Mouse (Mus musculus) left cerebral cortex, adult 2 months (tissue): ENCODE data around the gene Stpg3. TPM values are rescaled to one million over a fixed set of nuclear protein-coding genes. Genes with fewer than 3 reads are reported as not detected.

Experiments used
- DNase-seq, 2 experiments: peaks; one replicate each; pipeline ENCODE4 v3.0.0; 2021 to 2022; ENCODE audit warnings: low spot score in 2 of 2, mixed read lengths in 1 of 2; ENCODE audit errors: extremely low spot score in 1 of 2
- H3K27ac ChIP-seq: fragments of 200-600 bp; 2 replicates; pipeline ENCODE4 v1.8.1; 2022
- H3K4me3 ChIP-seq: fragments of 200-600 bp; 2 replicates; pipeline ENCODE4 v1.8.1; 2022
- CTCF ChIP-seq: fragments of 200-600 bp; IDR thresholded peaks from 2 replicates; pipeline ENCODE4 v1.8.1; 2022; ENCODE audit warnings: antibody characterized with exemption, mild to moderate bottlenecking, moderate library complexity
- intact Hi-C: fragments of 180-260 bp; cut with DNase I; formaldehyde crosslinking; loops from one replicate; pipeline ENCODE4 v1.15.1; 2025
- total RNA-seq, 2 experiments: library from RNA; stranded (reverse); gene quantifications; 2 replicates each; pipeline ENCODE4 v1.2.3; 2021

Stpg3 gene
- total RNA-seq, 2 experiments from 2014 or later = not detected

DNA sequence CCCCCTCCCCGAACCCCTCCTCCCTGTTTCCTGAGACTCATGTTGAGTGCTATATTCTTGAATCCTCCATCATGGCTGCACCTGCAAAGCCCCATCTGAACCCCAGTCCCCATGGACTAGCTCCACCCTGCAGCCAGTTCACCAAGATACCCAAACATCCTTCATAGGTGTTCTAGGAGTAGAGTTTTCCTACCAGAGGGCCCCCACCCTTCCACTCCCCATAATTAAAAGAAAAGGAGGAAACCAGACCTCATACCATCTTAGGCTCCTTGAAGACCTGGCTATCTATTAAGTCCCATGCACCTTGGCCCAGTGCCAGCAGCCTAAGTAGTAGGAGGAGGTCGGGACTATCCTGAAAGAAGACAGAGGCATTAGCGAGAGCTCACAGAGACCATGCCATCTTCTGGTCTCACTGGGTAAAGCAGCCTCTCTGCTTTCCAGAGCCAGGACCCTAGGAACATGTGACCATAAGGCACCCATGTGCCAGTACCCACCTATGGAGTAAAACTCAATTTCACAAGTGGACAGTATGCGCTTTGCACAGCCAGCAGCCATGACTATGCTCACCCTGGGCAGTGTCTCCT, 10.7 kb downstream of the Stpg3 start:
- peak; percentile 17 for TF ChIP-seq CTCF
- DNase-seq = no peak
- intact Hi-C loops = no loop called here
- H3K27ac ChIP-seq = no peak overlapping the region
- no peak overlapping the region for H3K4me3 ChIP-seq

DNA sequence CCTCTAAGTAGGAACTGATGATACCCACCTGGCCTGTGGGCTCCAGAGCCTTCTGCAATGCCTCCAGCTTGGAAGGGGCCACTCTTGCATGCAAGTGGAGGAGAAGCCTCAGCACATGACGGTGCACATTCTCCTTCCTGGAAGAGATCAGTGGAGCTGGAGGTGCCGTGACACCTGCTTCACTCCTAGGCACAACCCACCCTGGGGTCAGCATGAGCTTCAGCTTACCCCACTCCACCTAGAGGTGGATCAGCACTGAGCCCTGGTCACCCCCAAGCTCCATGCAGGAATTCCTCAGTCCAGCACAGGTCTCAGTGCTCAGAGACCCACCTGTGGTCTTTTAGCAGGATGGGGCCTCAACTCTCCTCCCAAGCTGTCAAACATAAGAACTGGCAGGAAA, 13.8 kb downstream of the Stpg3 start:
- TF ChIP-seq CTCF = no peak
- Histone ChIP-seq H3K4me3 (no peak overlapping the region), H3K27ac (no peak overlapping the region)
- intact Hi-C loops = no loop called here
- no peak for DNase-seq

DNA sequence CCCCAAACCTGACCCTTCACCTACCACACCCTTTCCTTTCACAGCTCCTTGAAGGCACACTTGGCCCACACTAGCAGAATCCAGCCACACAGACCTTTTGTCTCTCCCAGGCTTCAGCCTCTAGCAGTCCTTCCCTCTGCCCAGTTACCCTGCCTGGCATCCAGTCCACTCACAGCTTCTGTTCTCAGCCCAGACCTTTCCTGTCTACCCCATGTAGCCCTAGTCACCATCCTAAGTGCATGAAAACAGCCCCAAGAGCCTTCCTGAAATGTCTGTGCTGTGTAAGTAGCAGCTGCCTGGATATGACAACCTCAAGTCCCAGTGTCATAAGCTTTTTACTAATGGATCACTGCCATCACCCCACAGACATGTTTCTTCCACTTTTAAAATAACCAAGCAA, 16.5 kb downstream of the Stpg3 start:
- no peak overlapping the region for H3K4me3 ChIP-seq
- no peak for DNase-seq
- intact Hi-C loops = no loop called here
- no peak overlapping the region; the same call in 1 of the 2 replicates for H3K27ac ChIP-seq
- TF ChIP-seq CTCF = no peak

DNA sequence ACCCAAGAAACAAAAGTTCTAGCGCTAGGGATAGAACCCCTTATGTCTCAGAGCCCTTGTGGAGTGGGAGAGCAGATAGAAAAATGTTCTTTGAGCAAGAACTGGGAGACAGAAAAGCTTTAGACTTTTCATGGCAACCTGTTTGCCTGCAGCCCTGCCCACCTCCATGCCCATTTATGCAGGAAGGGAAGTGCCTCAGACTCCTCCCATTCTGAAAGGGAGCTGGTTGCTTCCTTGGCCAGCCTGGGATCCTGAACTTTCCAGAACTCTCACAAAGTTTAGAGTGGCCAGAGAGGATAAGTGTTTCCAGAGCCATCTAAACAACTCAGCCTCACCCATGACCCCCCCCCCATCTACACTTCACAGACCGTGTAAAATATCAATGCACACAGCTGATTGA, 17.2 kb downstream of the Stpg3 start:
- intact Hi-C loops = no loop called here
- no peak for DNase-seq
- no peak for TF ChIP-seq CTCF
- peak overlapping the region; percentile 34; the same call in 1 of the 2 replicates for H3K27ac ChIP-seq
- no peak overlapping the region for H3K4me3 ChIP-seq

DNA sequence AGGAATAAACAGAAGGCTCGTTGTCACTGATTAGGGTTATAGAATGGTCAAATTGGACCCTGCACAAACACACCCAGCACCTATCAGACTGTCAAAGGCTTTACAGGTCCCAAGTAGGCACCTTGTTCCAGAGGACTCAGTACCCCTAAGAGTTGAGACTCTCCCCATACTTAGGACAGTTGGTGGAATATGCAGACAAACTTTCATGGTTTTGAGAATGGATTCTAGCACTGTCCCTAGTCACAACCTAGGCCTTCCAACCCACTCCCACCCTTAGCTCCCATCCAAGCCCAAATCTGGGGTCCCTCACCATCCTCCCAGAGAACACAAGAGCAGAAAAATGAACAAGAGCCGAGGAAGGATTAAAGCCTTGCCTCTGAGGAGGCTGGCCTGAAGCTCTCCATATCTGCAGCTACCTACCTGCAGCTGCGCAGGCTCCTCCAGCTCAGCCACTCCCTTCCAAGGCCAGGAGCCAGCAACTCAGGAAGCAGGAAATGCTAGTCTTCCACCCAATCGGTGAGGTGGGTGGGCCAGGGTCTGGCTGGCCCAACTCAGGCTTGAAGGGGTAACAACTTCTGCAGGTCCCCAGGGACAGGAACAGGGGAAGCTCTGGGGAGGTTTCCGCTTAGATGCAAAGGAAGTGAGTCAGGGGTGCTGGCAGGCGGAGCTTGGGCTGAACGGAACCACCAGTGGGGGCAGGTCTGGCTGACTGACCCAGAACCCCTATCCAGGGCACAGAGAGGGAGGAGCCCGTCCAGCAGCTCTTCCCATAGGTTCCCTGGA, 18.1 kb downstream of the Stpg3 start, which contains the start of gene Tor4a:
TSS of gene Tor4a (minus strand) at position 715 of the 783 bp plus-strand sequence.
- no peak for DNase-seq
- intact Hi-C loops = no loop called here
- H3K27ac ChIP-seq = peak within 1 kb of the TSS; percentile 45
- H3K4me3 ChIP-seq = peak within 1 kb of the TSS; percentile 27
- TF ChIP-seq CTCF = no peak; the same call in 1 of the 2 replicates

DNA sequence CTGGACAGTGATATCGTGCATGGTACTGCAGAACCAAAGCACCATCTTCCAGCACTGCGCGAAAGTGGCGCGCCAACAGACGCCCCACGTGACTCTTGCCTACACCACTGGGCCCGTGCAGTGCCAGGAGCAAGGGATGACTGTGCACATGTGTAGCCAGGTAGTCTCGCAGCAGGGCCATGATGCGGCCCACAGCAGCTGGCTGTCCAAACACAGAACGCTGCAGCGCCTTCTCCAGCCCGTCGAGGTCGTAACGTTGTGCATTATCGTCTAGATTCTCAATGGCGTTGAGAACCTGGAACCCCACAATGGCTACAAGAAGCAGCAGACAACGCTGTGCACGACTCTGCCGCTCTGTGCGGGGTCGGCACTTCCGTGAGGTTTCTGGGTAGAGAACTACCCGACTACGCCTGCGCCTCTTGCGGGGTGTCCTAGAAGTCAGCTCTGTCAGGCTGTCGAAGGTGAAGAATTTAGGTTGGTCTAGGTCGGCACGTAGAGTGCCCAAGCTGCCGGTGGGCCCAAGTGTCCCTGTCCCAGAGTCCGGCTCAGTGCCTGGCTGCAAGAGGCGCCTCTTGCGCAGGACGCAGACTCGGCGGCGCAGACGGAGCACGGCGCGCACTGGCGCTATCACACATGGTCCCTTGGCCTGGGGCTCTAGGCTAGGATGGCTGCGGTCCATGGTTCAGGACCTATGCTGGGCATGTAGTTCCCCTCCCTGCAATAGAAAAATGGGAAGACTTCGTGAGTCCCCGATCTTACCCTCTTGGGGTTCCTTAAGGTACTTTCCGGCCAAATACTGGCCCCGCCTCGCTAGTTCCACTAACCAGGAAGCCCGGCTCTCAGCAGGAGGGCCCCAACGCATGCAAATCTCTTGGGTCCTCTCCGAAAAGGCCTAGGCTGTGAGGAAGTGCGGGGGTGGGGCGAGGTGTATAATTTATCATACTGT, 19.0 kb downstream of the Stpg3 start:
- peak overlapping the region; percentile 45 for H3K27ac ChIP-seq
- intact Hi-C loops = no loop called here
- H3K4me3 ChIP-seq = peak overlapping the region; percentile 27; the same call in 1 of the 2 replicates

DNA sequence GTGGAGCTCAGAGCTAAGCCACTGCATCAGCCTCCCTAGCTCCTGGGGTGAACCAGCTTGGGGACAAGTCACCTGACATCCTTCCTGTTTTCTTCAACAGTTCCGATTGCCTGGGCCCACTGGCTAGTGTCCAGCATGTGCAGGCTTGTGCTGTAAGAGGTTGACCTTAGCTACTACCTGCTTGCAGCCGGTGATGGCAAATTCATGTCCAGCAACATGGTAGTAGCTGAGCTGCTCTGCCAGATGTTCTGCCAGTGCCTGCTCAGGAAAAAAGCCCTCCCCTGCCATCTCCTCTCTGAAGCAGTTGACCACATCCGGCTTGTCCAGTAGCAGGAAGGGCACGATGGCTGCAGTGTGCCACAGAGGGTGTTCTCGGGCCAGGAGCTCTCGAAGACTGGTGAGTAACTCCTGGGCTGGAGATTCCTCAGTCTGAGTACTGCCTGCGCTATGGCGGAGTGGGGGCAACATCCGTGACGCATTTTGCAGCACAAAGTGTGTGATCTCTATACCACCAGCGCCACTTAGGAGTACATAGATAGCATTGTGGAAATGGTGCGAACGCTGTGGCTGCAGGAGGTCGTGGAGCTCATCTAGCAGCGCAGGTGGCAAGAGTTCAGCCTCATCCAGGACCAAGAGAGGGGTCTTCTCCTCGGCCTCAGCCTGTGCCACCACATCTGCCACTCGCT, 19.8 kb downstream of the Stpg3 start:
- no peak overlapping the region for H3K4me3 ChIP-seq
- intact Hi-C loops = loop anchor here (5.0 kb wide), 1 partner anchor 133 kb away; no protein-coding TSS in a partner anchor
- TF ChIP-seq CTCF = no peak
- no peak overlapping the region for H3K27ac ChIP-seq
- no peak for DNase-seq

More for the DNA sequence above, 19.0 kb downstream of the Stpg3 start:
- TF ChIP-seq CTCF = no peak
- no peak for DNase-seq

DNA sequence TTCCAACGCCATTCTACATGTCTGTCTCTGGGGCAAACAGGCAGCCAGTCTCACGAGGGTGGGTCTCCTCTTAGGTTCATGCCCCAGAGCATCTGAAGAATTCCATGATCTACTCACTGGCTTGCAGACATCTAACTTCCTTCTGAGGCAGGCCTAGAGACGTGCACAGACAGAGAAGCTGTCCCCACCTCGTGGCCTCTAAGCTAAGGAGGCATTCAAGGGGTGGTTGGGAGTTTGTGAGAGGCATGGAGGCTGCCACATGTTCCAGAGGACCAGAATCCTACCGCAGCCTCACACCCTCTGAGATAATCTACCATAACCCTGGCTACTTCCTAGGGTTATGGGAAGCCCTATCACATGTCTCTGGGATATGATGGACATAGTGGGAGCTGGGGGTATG, 20.4 kb downstream of the Stpg3 start:
- intact Hi-C loops = loop anchor here (5.0 kb wide), 1 partner anchor 133 kb away; no protein-coding TSS in a partner anchor
- 0 out of 2 replicates have a peak overlapping the region, but pooled peaks have one; percentile 13 for H3K27ac ChIP-seq
- H3K4me3 ChIP-seq = no peak overlapping the region
- TF ChIP-seq CTCF = no peak
- DNase-seq = no peak

DNA sequence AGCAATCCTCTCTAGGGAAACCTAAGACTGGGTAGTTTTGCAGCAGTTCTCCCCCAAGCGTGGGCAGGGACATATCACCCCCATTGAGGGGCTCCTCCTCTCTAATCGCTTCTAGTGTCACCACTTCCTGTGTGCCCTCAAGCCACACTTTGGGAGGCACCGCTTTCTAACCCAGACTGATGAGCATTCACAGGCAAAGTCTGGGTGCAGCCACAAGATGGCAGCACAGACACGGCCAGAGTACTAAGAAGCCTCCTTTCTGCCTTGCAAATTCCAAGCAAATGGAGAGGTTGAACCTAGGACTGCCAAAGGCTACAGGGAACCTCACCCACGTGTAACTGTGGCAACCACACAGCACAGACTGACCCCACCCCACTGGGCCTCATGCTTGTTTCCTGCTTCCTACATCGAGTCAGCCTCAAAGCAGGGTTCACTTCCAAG, 21.1 kb downstream of the Stpg3 start:
- Histone ChIP-seq H3K4me3 (no peak overlapping the region), H3K27ac (no peak overlapping the region)
- peak; percentile 80 to 84 for DNase-seq
- intact Hi-C loops = loop anchor here (2.0 to 5.0 kb wide), 4 partner anchors 35 to 134 kb away; partner anchors contain the start of genes Tmem203 and Tprn
- peak; percentile 94 for TF ChIP-seq CTCF

DNA sequence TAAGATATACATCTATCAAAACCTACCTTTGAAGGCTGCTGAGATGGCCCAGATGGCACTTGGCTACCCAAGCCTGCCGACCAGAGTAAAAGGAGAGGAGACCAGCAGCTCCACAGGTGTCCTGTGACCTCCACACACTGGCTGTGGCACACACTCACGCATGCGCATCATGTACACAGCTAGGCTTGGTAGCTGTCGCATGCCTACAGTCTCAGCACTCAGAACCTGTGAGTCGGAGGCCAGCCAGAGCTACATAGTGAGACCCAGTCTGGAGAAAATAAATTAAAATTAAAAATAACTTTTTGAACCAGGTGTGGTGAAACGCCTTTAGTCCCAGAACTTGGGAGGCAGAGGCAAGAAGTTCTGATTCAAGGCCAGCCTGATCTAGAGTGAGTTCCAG, 26.6 kb downstream of the Stpg3 start:
- DNase-seq = no peak
- H3K27ac ChIP-seq = no peak overlapping the region
- no peak for TF ChIP-seq CTCF
- intact Hi-C loops = no loop called here
- H3K4me3 ChIP-seq = no peak overlapping the region

DNA sequence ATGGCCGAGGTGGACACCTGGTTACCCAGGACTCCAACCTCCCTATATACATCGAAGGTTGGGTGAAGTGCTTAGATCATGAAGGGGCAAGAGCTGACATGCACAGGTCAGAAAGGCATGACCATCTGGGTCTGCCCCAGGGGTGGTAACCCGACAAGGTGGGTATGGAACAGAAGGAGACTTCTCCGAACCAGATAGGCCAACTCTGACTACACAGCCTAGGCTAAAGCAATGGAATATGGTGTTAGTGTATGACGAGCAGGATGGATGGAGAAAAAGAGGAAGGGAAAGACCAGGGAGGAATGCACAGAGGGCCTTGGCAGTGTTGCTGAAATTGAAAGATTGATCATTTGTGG, 27.9 kb downstream of the Stpg3 start:
- Histone ChIP-seq H3K27ac (no peak overlapping the region), H3K4me3 (no peak overlapping the region)
- intact Hi-C loops = loop anchor here (1.0 kb wide), 1 partner anchor 87 kb away; no protein-coding TSS in a partner anchor
- no peak for DNase-seq
- no peak for TF ChIP-seq CTCF
